In genomic region chr2:38691542-38691941, GRCm38 (mm10) we compare ENCODE assay signal across 8 mouse cellular contexts. TPM values are rescaled to one million over a fixed set of nuclear protein-coding genes. Genes with fewer than 3 reads are reported as not detected.
DNase-seq lines count a peak whose midpoint lies in the region; ATAC-seq and TF ChIP-seq lines count a peak whose summit lies in the region.
"Had no signal": no experiment of that assay in that cellular context is flagged by ENCODE, and none has a peak within 500 bp of the region (broad histone marks: within the 10 kb centered on the region; RNA-seq: fewer than 3 reads in every experiment).

No protein-coding gene starts in this region.

- TF ChIP-seq EP300 in MEL (IDR thresholded peaks at IDR 0.05; ENCODE audit: low read depth in 1 of 2, low read length in 2 of 2): no peak

- H3K9ac ChIP-seq in MEL (ENCODE audit: control insufficient read depth, low read depth, low read length, poor library complexity, severe bottlenecking): no peak overlapping the region

- no peaks in the 10 kb centered on the region for H3K4me1 ChIP-seq in MEL (ENCODE audit: control insufficient read depth in 1 of 2, insufficient read depth in 2 of 2, low read length in 2 of 2)

- no peak overlapping the region for H3K4me3 ChIP-seq in MEL (ENCODE audit: control insufficient read depth in 1 of 2, insufficient read depth in 1 of 2, low read depth in 2 of 2, low read length in 2 of 2)

- H3K36me3 ChIP-seq in MEL (ENCODE audit: control insufficient read depth in 1 of 2, insufficient read depth in 2 of 2, low read length in 2 of 2): no peaks in the 10 kb centered on the region

- intact Hi-C loops in left cerebral cortex, postnatal 4 days (cut with DNase I): no loop called here
- intact Hi-C loops in left cerebral cortex, postnatal 36 days (cut with DNase I): no loop called here

- H3K27me3 ChIP-seq in MEL (ENCODE audit: control insufficient read depth in 1 of 2, insufficient read depth in 2 of 2, low read length in 2 of 2): 0 out of 4 replicates have a peak, but pooled peaks cover 0 to 3% of the 10 kb centered on the region in 2 experiments

- no peak overlapping the region for H3K27ac ChIP-seq in MEL (ENCODE audit: control insufficient read depth, low read depth, low read length)

- no peaks in the 10 kb centered on the region for H3K79me2 ChIP-seq in MEL (ENCODE audit: control insufficient read depth, insufficient read depth, low read length, poor library complexity)

- DNase-seq in left cerebral cortex, postnatal 4 days: peak; percentile 52
- no peak for DNase-seq in left cerebral cortex, postnatal 36 days (ENCODE audit: low spot score in 2 of 2)
- peak; percentile 57 for DNase-seq in MEL (ENCODE audit: low read depth, low spot score)
- peak; percentile 61 for DNase-seq in brain, adult 2 months (ENCODE audit: low read depth, low spot score)
- DNase-seq in lung, postnatal 10 days: peak; percentile 41
- no peak for DNase-seq in frontal cortex, postnatal 25 days (ENCODE audit: low spot score in 2 of 2)

- peak; percentile 57 to 82 (median 70) for TF ChIP-seq CTCF in MEL (IDR thresholded peaks at IDR 0.05 in 2 of 3, conservative IDR thresholded peaks at IDR 0.05 in 1 of 3; ENCODE audit: control insufficient read depth in 1 of 3, insufficient read depth in 1 of 3, low read depth in 2 of 3, low read length in 3 of 3, poor library complexity in 1 of 3, severe bottlenecking in 1 of 3)

- ATAC-seq in granulocyte monocyte progenitor cell, adult 5-6 weeks (replicated peaks; ENCODE audit: poor library complexity, severe bottlenecking): peak; percentile 45; the same call in 1 of the 2 replicates

- no peaks in the 10 kb centered on the region for H3K9me3 ChIP-seq in MEL (replicated peaks; ENCODE audit: insufficient read depth, low read length)

- TF ChIP-seq RAD21 in MEL (IDR thresholded peaks at IDR 0.05; ENCODE audit: low read depth, low read length): peak; percentile 41

- no peak for TF ChIP-seq POLR2A in MEL (IDR thresholded peaks at IDR 0.05; ENCODE audit: control insufficient read depth in 1 of 2, insufficient read depth in 1 of 2, low read depth in 1 of 2, low read length in 2 of 2, poor library complexity in 1 of 2)

TF ChIP-seq in MEL, 35 proteins besides CTCF, POLR2A, EP300 and RAD21:
- peak; percentile 67 for TF ChIP-seq SMC3 (IDR thresholded peaks at IDR 0.05; ENCODE audit: low read depth, low read length)
- no peak for TF ChIP-seq ETS1 (IDR thresholded peaks at IDR 0.05; ENCODE audit: low read depth, low read length)

RNA-seq across cellular contexts. Expression of gene Nr5a1, which starts 22.8 kb away (rescaled TPM):
- under 1 TPM in 1 of 2 experiments, not detected in 1; 0.14 TPM for total RNA-seq in left cerebral cortex, postnatal 4 days (2021)
- under 1 TPM in 1 of 2 experiments, not detected in 1; 0.25 TPM for total RNA-seq in left cerebral cortex, postnatal 36 days (2021)
- not detected in 2 replicates for total RNA-seq in MEL (2012; rRNA removed)
- not detected for polyA plus RNA-seq in MEL (2012; ENCODE audit: insufficient read depth in 1 of 2, insufficient read length in 2 of 2, low read depth in 1 of 2, low replicate concordance in 2 of 2, missing spikeins in 1 of 2)
- total RNA-seq in granulocyte monocyte progenitor cell, adult 5-6 weeks (2014; fragmentation: Nextera tagmentation): not detected in 2 replicates
- total RNA-seq in granulocyte monocyte progenitor cell, adult 5-6 weeks (2017): not detected in 2 replicates
- total RNA-seq: heart, adult 18-20 months had no signal

RNA-seq across cellular contexts. Expression of gene Psmb7, which starts 47.7 kb away (rescaled TPM):
- 100 to 1,000 TPM; 231 to 253 TPM for total RNA-seq in left cerebral cortex, postnatal 4 days (2021)
- total RNA-seq in left cerebral cortex, postnatal 36 days (2021): 100 to 1,000 TPM; 180 to 206 TPM
- total RNA-seq in MEL (2012; rRNA removed): 367 and 433 TPM in 2 replicates
- 100 to 1,000 TPM in 1 of 2 experiments, not detected in 1; 337 TPM for polyA plus RNA-seq in MEL (2012; ENCODE audit: insufficient read depth in 1 of 2, insufficient read length in 2 of 2, low read depth in 1 of 2, low replicate concordance in 2 of 2, missing spikeins in 1 of 2)
- total RNA-seq in granulocyte monocyte progenitor cell, adult 5-6 weeks (2014; fragmentation: Nextera tagmentation): 171 and 174 TPM in 2 replicates
- 303 and 314 TPM in 2 replicates for total RNA-seq in granulocyte monocyte progenitor cell, adult 5-6 weeks (2017)

Comparison
In these comparisons a context has a peak if more than half of its experiments do, and no peak if none do; other contexts are left out.
1. DNase-seq: peak in left cerebral cortex, postnatal 4 days (single experiment), MEL (single experiment), brain, adult 2 months (single experiment) and lung, postnatal 10 days (single experiment); none in left cerebral cortex, postnatal 36 days (0 of 2) and frontal cortex, postnatal 25 days (0 of 2).